Mouse (Mus musculus) hindbrain, postnatal 0 days (tissue): ENCODE measurements at regions not wholly inside any gene's neighbourhood (a gene's known extent, or its start where the extent isn't known, plus 50 kb on each side); places are given as distances from the start of the nearest gene placed in this dataset.

Experiments
- ATAC-seq: fragments of 200-750 bp; cut with Nextera tagmentation; 2 replicates; pipeline ENCODE4 v1.8.0; 2017; ENCODE audit warnings: mild to moderate bottlenecking, moderate TSS enrichment, moderate library complexity
- DNase-seq: peaks from one replicate; pipeline ENCODE4 v3.0.0-alpha.2; 2015; ENCODE audit warnings: low spot score
- H3K27ac ChIP-seq: fragments of 300-500 bp; sonication (generic); 2 replicates; pipeline ENCODE4 v1.5.1; 2014; ENCODE audit warnings: mild to moderate bottlenecking
- H3K27me3 ChIP-seq: fragments of 300-500 bp; sonication (generic); 2 replicates; pipeline ENCODE4 v1.6.1; 2014; ENCODE audit warnings: low read length, mixed read lengths; ENCODE audit not compliant: insufficient read depth
- H3K36me3 ChIP-seq: fragments of 300-500 bp; sonication (generic); 2 replicates; pipeline ENCODE4 v1.6.1; 2014; ENCODE audit warnings: low read length, mixed read lengths; ENCODE audit not compliant: insufficient read depth
- H3K4me1 ChIP-seq: fragments of 300-500 bp; sonication (generic); 2 replicates; pipeline ENCODE4 v1.6.1; 2014; ENCODE audit warnings: antibody characterized with exemption, low read length, mixed read lengths; ENCODE audit not compliant: insufficient read depth
- H3K4me2 ChIP-seq: fragments of 300-500 bp; sonication (generic); 2 replicates; pipeline ENCODE4 v1.6.1; 2014; ENCODE audit warnings: low read depth, mild to moderate bottlenecking, low read length, moderate library complexity, mixed read lengths
- H3K4me3 ChIP-seq: fragments of 300-500 bp; sonication (generic); 2 replicates; pipeline ENCODE4 v1.5.1; 2014; ENCODE audit warnings: low read length
- H3K9ac ChIP-seq: fragments of 300-500 bp; sonication (generic); replicated peaks from 2 replicates; pipeline ENCODE4 v1.6.1; 2014; ENCODE audit warnings: mild to moderate bottlenecking, low read length, moderate library complexity, mixed read lengths
- H3K9me3 ChIP-seq: fragments of 300-500 bp; sonication (generic); 2 replicates; pipeline ENCODE4 v1.6.1; 2016; ENCODE audit warnings: low read length, mixed read lengths
- CTCF ChIP-seq: IDR thresholded peaks from 2 replicates; pipeline ENCODE4 v1.5.1; 2016; ENCODE audit warnings: antibody characterized with exemption, control low read depth, low read depth
- WGBS: fragments of 180-500 bp; shearing (Covaris S2); extraction: QIAGEN DNeasy Blood & Tissue Kit; methylation state at CpG from one replicate; pipeline ENCODE4 v1.1.7; 2014; 5-methylcytosine and 5-hydroxymethylcytosine counted together

GRCm38 (mm10) chr17:85886237-85886636 lies 198.2 kb upstream of the Six2 start:
- H3K27ac ChIP-seq = no peak overlapping the region
- H3K4me1 ChIP-seq = no peaks in the 10 kb centered on the region
- ATAC-seq (no peak), DNase-seq (peak; percentile 18)
- WGBS = 48% methylated on average over 4 of the region's 4 CpGs
- no peak overlapping the region for H3K9ac ChIP-seq
- H3K36me3 ChIP-seq = no peaks in the 10 kb centered on the region
- TF ChIP-seq CTCF = no peak
- no peak overlapping the region for H3K4me3 ChIP-seq
- no peak overlapping the region for H3K4me2 ChIP-seq
- H3K27me3 ChIP-seq = no peaks in the 10 kb centered on the region
- H3K9me3 ChIP-seq = no peaks in the 10 kb centered on the region

- Histone ChIP-seq H3K4me1 (no peaks in the 10 kb centered on the region), H3K4me3 (no peak overlapping the region), H3K36me3 (no peaks in the 10 kb centered on the region), H3K27me3 (no peaks in the 10 kb centered on the region), H3K27ac (no peak overlapping the region), H3K9ac (no peak overlapping the region), H3K9me3 (no peaks in the 10 kb centered on the region), H3K4me2 (no peak overlapping the region)
- no peak for TF ChIP-seq CTCF
- WGBS = 54% methylated on average over 8 of the region's 8 CpGs
- ATAC-seq (no peak), DNase-seq (no peak)
Observed at GRCm38 (mm10) chr17:85881636-85882170, 193.6 kb upstream of the Six2 start.

- no peak for TF ChIP-seq CTCF
- Histone ChIP-seq H3K4me3 (no peak overlapping the region), H3K27me3 (no peaks in the 10 kb centered on the region), H3K4me1 (no peaks in the 10 kb centered on the region), H3K36me3 (no peaks in the 10 kb centered on the region), H3K9ac (no peak overlapping the region), H3K27ac (no peak overlapping the region), H3K4me2 (no peak overlapping the region), H3K9me3 (no peaks in the 10 kb centered on the region)
- DNase-seq = no peak
- 69% methylated on average over 5 of the region's 5 CpGs for WGBS
- no peak for ATAC-seq
Observed at GRCm38 (mm10) chr17:85881046-85881445, 193.0 kb upstream of the Six2 start.

- WGBS = 36% methylated on average over 3 of the region's 3 CpGs
- ATAC-seq = no peak
- no peak for DNase-seq
- Histone ChIP-seq H3K9ac (no peak overlapping the region), H3K9me3 (no peaks in the 10 kb centered on the region), H3K4me3 (no peak overlapping the region), H3K4me2 (no peak overlapping the region), H3K27ac (no peak overlapping the region), H3K27me3 (no peaks in the 10 kb centered on the region), H3K4me1 (no peaks in the 10 kb centered on the region), H3K36me3 (no peaks in the 10 kb centered on the region)
- peak; percentile 50 for TF ChIP-seq CTCF
Observed at GRCm38 (mm10) chr17:85877426-85877825, 189.4 kb upstream of the Six2 start.

- 47% methylated on average over 10 of the region's 10 CpGs for WGBS
- H3K27me3 ChIP-seq = no peaks in the 10 kb centered on the region
- TF ChIP-seq CTCF = no peak
- H3K9ac ChIP-seq = no peak overlapping the region
- H3K9me3 ChIP-seq = no peaks in the 10 kb centered on the region
- ATAC-seq = 0 out of 2 replicates have a peak, but pooled peaks have one; percentile 22
- DNase-seq = peak; percentile 14
- no peaks in the 10 kb centered on the region for H3K4me1 ChIP-seq
- no peak overlapping the region for H3K4me2 ChIP-seq
- H3K27ac ChIP-seq = no peak overlapping the region
- H3K4me3 ChIP-seq = no peak overlapping the region
- H3K36me3 ChIP-seq = no peaks in the 10 kb centered on the region
Observed at GRCm38 (mm10) chr17:85876853-85877252, 188.8 kb upstream of the Six2 start.

- no peak overlapping the region for H3K27ac ChIP-seq
- no peak overlapping the region for H3K9ac ChIP-seq
- 14% methylated on average over 13 of the region's 13 CpGs for WGBS
- H3K27me3 ChIP-seq = no peaks in the 10 kb centered on the region
- H3K36me3 ChIP-seq = no peaks in the 10 kb centered on the region
- ATAC-seq (0 out of 2 replicates have a peak, but pooled peaks have one; percentile 37), DNase-seq (peak; percentile 68)
- H3K4me3 ChIP-seq = no peak overlapping the region
- peak overlapping the region; percentile 21 for H3K4me2 ChIP-seq
- peaks cover 4% of the 10 kb centered on the region; the same call in 1 of the 2 replicates for H3K4me1 ChIP-seq
- H3K9me3 ChIP-seq = no peaks in the 10 kb centered on the region
- TF ChIP-seq CTCF = no peak
Observed at GRCm38 (mm10) chr17:85873853-85874586, 185.9 kb upstream of the Six2 start.

GRCm38 (mm10) chr17:85872903-85873413 lies 184.9 kb upstream of the Six2 start:
- Histone ChIP-seq H3K9ac (no peak overlapping the region), H3K4me3 (no peak overlapping the region), H3K27me3 (no peaks in the 10 kb centered on the region), H3K27ac (no peak overlapping the region), H3K9me3 (no peaks in the 10 kb centered on the region), H3K4me2 (no peak overlapping the region), H3K4me1 (peaks cover 4% of the 10 kb centered on the region; the same call in 1 of the 2 replicates), H3K36me3 (no peaks in the 10 kb centered on the region)
- 62% methylated on average over 6 of the region's 6 CpGs for WGBS
- ATAC-seq = no peak
- no peak for DNase-seq
- TF ChIP-seq CTCF = no peak
